Mouse (Mus musculus) CH12.LX (cell line): ENCODE data around the gene Zp3r. TPM values are rescaled to one million over a fixed set of nuclear protein-coding genes. Genes with fewer than 3 reads are reported as not detected.
A peak's percentile ranks its signal among the peaks of the same experiment; 100 is the strongest.

Experiments
- DNase-seq: peaks from one replicate; pipeline ENCODE4 v3.0.0-alpha.2; 2013; ENCODE audit errors: extremely low read depth
- H3K27ac ChIP-seq: 2 replicates; pipeline ENCODE4 v1.5.1; 2012; ENCODE audit warnings: low read depth, mild to moderate bottlenecking, control low read depth, moderate library complexity; ENCODE audit not compliant: insufficient read depth
- H3K27me3 ChIP-seq: replicated peaks from 2 replicates; pipeline ENCODE3; 2012; ENCODE audit warnings: inconsistent platforms
- H3K36me3 ChIP-seq, 2 experiments: replicated peaks in 1 of 2; 2 replicates each; pipeline versions ENCODE3 to v1.6.1; 2012; ENCODE audit warnings: inconsistent platforms in 1 of 2, low read length in 1 of 2, mild to moderate bottlenecking in 1 of 2, mixed read lengths in 1 of 2, moderate library complexity in 1 of 2; ENCODE audit not compliant: control insufficient read depth in 1 of 2, insufficient read depth in 1 of 2
- H3K4me1 ChIP-seq, 2 experiments: 2 replicates each; pipeline ENCODE4 v1.6.1; 2012; ENCODE audit warnings: inconsistent platforms in 1 of 2, moderate library complexity in 1 of 2; ENCODE audit not compliant: insufficient read depth in 2 of 2, control insufficient read depth in 1 of 2
- H3K4me2 ChIP-seq: 2 replicates; pipeline ENCODE4 v1.6.1; 2012; ENCODE audit warnings: low read depth, mild to moderate bottlenecking, control low read depth; ENCODE audit not compliant: poor library complexity, insufficient read depth, severe bottlenecking
- H3K4me3 ChIP-seq, 3 experiments: fragments of 150-350 bp in 1 of 3; sonication (generic) in 1 of 3; replicated peaks in 1 of 3; 2 replicates each; pipeline versions ENCODE3 to v1.5.1; 2011 to 2012; ENCODE audit warnings: low read depth in 2 of 3, low read length in 2 of 3, mild to moderate bottlenecking in 2 of 3, moderate library complexity in 2 of 3, control low read depth in 1 of 3, improper control_type of control experiment in 1 of 3, inconsistent platforms in 1 of 3, mixed read lengths in 1 of 3; ENCODE audit not compliant: poor library complexity in 1 of 3
- H3K79me2 ChIP-seq: replicated peaks from 2 replicates; pipeline ENCODE4 v1.6.1; 2012; ENCODE audit warnings: mild to moderate bottlenecking, moderate library complexity; ENCODE audit not compliant: control insufficient read depth, poor library complexity, insufficient read depth, severe bottlenecking; ENCODE audit errors: extremely low read depth
- H3K9ac ChIP-seq: 2 replicates; pipeline ENCODE4 v1.6.1; 2012; ENCODE audit warnings: low read depth, mild to moderate bottlenecking, control low read depth, moderate library complexity; ENCODE audit not compliant: insufficient read depth
- H3K9me3 ChIP-seq: replicated peaks from 2 replicates; pipeline ENCODE3; 2012; ENCODE audit warnings: low read length, inconsistent platforms, mixed read lengths
- BHLHE40 ChIP-seq: IDR thresholded peaks from 2 replicates; pipeline ENCODE4 v1.6.1; 2011; ENCODE audit warnings: mild to moderate bottlenecking, low read depth, low read length, improper control_type of control experiment
- CTCF ChIP-seq, 2 experiments: IDR thresholded peaks in 1 of 2; conservative IDR thresholded peaks in 1 of 2; 2 replicates each; pipeline ENCODE4 v1.5.1; 2011 to 2012; ENCODE audit warnings: low read depth in 2 of 2, low read length in 2 of 2, improper control_type of control experiment in 1 of 2, inconsistent platforms in 1 of 2, mild to moderate bottlenecking in 1 of 2, moderate library complexity in 1 of 2
- ELF1 ChIP-seq: IDR thresholded peaks from 2 replicates; pipeline ENCODE4 v1.6.1; 2014; ENCODE audit warnings: low read depth, mild to moderate bottlenecking, inconsistent platforms, low read length, improper control_type of control experiment
- ETS1 ChIP-seq: conservative IDR thresholded peaks from 2 replicates; pipeline ENCODE4 v1.6.1; 2012; ENCODE audit warnings: low read depth, mild to moderate bottlenecking, inconsistent platforms, low read length, improper control_type of control experiment, moderate library complexity
- GABPA ChIP-seq: IDR thresholded peaks from 2 replicates; pipeline ENCODE4 v1.6.1; 2012; ENCODE audit warnings: low read depth, low read length, improper control_type of control experiment, inconsistent platforms; ENCODE audit not compliant: insufficient replicate concordance
- HCFC1 ChIP-seq: IDR thresholded peaks from 2 replicates; pipeline ENCODE4 v1.6.1; 2012; ENCODE audit warnings: low read depth, mild to moderate bottlenecking, inconsistent platforms, low read length, improper control_type of control experiment
- IRF4 ChIP-seq: IDR thresholded peaks from 2 replicates; pipeline ENCODE4 v1.6.1; 2014; ENCODE audit warnings: low read depth, mild to moderate bottlenecking, inconsistent platforms, low read length, improper control_type of control experiment
- JUN ChIP-seq: IDR thresholded peaks from 2 replicates; pipeline ENCODE4 v1.6.1; 2011; ENCODE audit warnings: low read depth, mild to moderate bottlenecking, low read length, improper control_type of control experiment, moderate library complexity; ENCODE audit not compliant: insufficient read depth
- JUND ChIP-seq: conservative IDR thresholded peaks from 2 replicates; pipeline ENCODE4 v1.6.1; 2011; ENCODE audit warnings: low read depth, low read length, improper control_type of control experiment
- MAFK ChIP-seq: IDR thresholded peaks from 2 replicates; pipeline ENCODE4 v1.6.1; 2011; ENCODE audit warnings: low read length, improper control_type of control experiment; ENCODE audit not compliant: insufficient replicate concordance
- MAZ ChIP-seq: IDR thresholded peaks from 2 replicates; pipeline ENCODE4 v1.6.1; 2012; ENCODE audit warnings: low read depth, mild to moderate bottlenecking, inconsistent platforms, low read length, improper control_type of control experiment, moderate library complexity
- MEF2A ChIP-seq: IDR thresholded peaks from 2 replicates; pipeline ENCODE4 v1.6.1; 2014; ENCODE audit warnings: low read depth, mild to moderate bottlenecking, inconsistent platforms, low read length, improper control_type of control experiment, borderline replicate concordance
- MXI1 ChIP-seq: IDR thresholded peaks from 2 replicates; pipeline ENCODE4 v1.6.1; 2011; ENCODE audit warnings: mild to moderate bottlenecking, low read depth, low read length, improper control_type of control experiment
- MYC ChIP-seq: IDR thresholded peaks from 2 replicates; pipeline ENCODE4 v1.6.1; 2011; ENCODE audit warnings: low read depth, mild to moderate bottlenecking, improper control_type of control experiment, low read length
- NELFE ChIP-seq: IDR thresholded peaks from 2 replicates; pipeline ENCODE4 v1.6.1; 2011; ENCODE audit warnings: low read depth, low read length, improper control_type of control experiment
- NRF1 ChIP-seq: IDR thresholded peaks from 2 replicates; pipeline ENCODE4 v1.6.1; 2014; ENCODE audit warnings: low read depth, mild to moderate bottlenecking, inconsistent platforms, low read length, improper control_type of control experiment, moderate library complexity
- PAX5 ChIP-seq: IDR thresholded peaks from 2 replicates; pipeline ENCODE4 v1.6.1; 2012; ENCODE audit warnings: low read length, inconsistent platforms, mixed read lengths
- POLR2A ChIP-seq: IDR thresholded peaks from 2 replicates; pipeline ENCODE4 v1.6.1; 2011; ENCODE audit warnings: low read depth, mild to moderate bottlenecking, improper control_type of control experiment, low read length
- POLR2AphosphoS2 ChIP-seq: IDR thresholded peaks from 2 replicates; pipeline ENCODE4 v1.6.1; 2011; ENCODE audit warnings: low read depth, low read length, improper control_type of control experiment
- RAD21 ChIP-seq: IDR thresholded peaks from 2 replicates; pipeline ENCODE4 v1.6.1; 2011; ENCODE audit warnings: low read depth, mild to moderate bottlenecking, low read length, improper control_type of control experiment, moderate library complexity
- SIN3A ChIP-seq: IDR thresholded peaks from 2 replicates; pipeline ENCODE4 v1.6.1; 2012; ENCODE audit warnings: low read length, improper control_type of control experiment, inconsistent platforms
- SMC3 ChIP-seq: IDR thresholded peaks from 2 replicates; pipeline ENCODE4 v1.6.1; 2011; ENCODE audit warnings: low read depth, low read length, improper control_type of control experiment
- UBTF ChIP-seq: IDR thresholded peaks from 2 replicates; pipeline ENCODE4 v1.6.1; 2012; ENCODE audit warnings: low read depth, mild to moderate bottlenecking, inconsistent platforms, low read length, improper control_type of control experiment, moderate library complexity
- USF1 ChIP-seq: IDR thresholded peaks from 2 replicates; pipeline ENCODE4 v1.6.1; 2014; ENCODE audit warnings: low read depth, mild to moderate bottlenecking, inconsistent platforms, low read length, improper control_type of control experiment
- ZC3H11A ChIP-seq: IDR thresholded peaks from 2 replicates; pipeline ENCODE4 v1.6.1; 2012; ENCODE audit warnings: low read depth, mild to moderate bottlenecking, inconsistent platforms, low read length, improper control_type of control experiment
- ZKSCAN1 ChIP-seq: IDR thresholded peaks from 2 replicates; pipeline ENCODE4 v1.6.1; 2012; ENCODE audit warnings: low read depth, inconsistent platforms, low read length, improper control_type of control experiment, borderline replicate concordance
- ZMIZ1 ChIP-seq: IDR thresholded peaks from 2 replicates; pipeline ENCODE4 v1.6.1; 2012; ENCODE audit warnings: low read depth, mild to moderate bottlenecking, inconsistent platforms, low read length, improper control_type of control experiment
- ZNF384 ChIP-seq: IDR thresholded peaks from 2 replicates; pipeline ENCODE4 v1.6.1; 2012; ENCODE audit warnings: low read depth, low read length, improper control_type of control experiment, inconsistent platforms
- dilution Hi-C: fragments of 300-500 bp; cut with MboI; formaldehyde crosslinking; loops from 2 replicates; pipeline ENCODE4 v1.14.3; 2020; ENCODE audit warnings: low sequenced_read_pairs; ENCODE audit not compliant: extremely low pct_unique_long_range_greater_than_20kb, extremely low pct_ligation_motif_present
- in situ Hi-C: fragments of 300-500 bp; cut with MboI; formaldehyde crosslinking; loops from 3 replicates; pipeline ENCODE4 v1.14.3; 2019; ENCODE audit warnings: low sequenced_read_pairs, low pct_ligation_motif_present, low pct_unique_long_range_greater_than_20kb, mixed read lengths
- polyA plus RNA-seq: library from polyadenylated mRNA; unstranded; fragments of >175 nt; gene quantifications from 2 replicates; pipeline ENCODE4 v1.2.1, GENCODE M21; 2012; ENCODE audit warnings: low read depth; ENCODE audit not compliant: insufficient read length
- total RNA-seq, 2 experiments: library from RNA; depleted of rRNA; stranded (reverse); fragments of 300-350 nt in 1 of 2; fragments of >200 nt in 1 of 2; gene quantifications; 2 replicates each; pipeline ENCODE4 v1.2.3; 2012 to 2014

The Zp3r gene
- total and polyA plus RNA-seq, 3 experiments = not detected

- H3K27ac ChIP-seq = no peak overlapping the region
- in situ Hi-C loops (no loop called here), dilution Hi-C loops (no loop called here)
- no peak overlapping the region for H3K4me2 ChIP-seq
- H3K9ac ChIP-seq = no peak overlapping the region
- no peak for DNase-seq
- TF ChIP-seq SMC3 = no peak
- TF ChIP-seq HCFC1 = no peak
- no peak for TF ChIP-seq RAD21
- no peak for TF ChIP-seq POLR2A
- TF ChIP-seq NRF1 = no peak
- no peak for TF ChIP-seq PAX5
- no peak for TF ChIP-seq ZNF384
- TF ChIP-seq ZC3H11A = no peak
- TF ChIP-seq POLR2AphosphoS2 = no peak
- TF ChIP-seq IRF4 = no peak
- no peak for TF ChIP-seq ZMIZ1
- no peak for TF ChIP-seq JUN
- TF ChIP-seq ZKSCAN1 = no peak
- no peak for TF ChIP-seq BHLHE40
- no peak for TF ChIP-seq MEF2A
- no peak for TF ChIP-seq CTCF (conservative IDR thresholded peaks at IDR 0.05 in 1 of 2, IDR thresholded peaks at IDR 0.05 in 1 of 2; ENCODE audit: low read depth in 2 of 2, low read length in 2 of 2)
- no peak for TF ChIP-seq MAZ
- TF ChIP-seq, all 38 proteins: peak for 0
- Histone ChIP-seq H3K79me2 (no peaks in the 10 kb centered on the region), H3K36me3 (no peaks in the 10 kb centered on the region), H3K9me3 (no peaks in the 10 kb centered on the region), H3K4me3 (no peak overlapping the region), H3K4me1 (0 out of 4 replicates have a peak, but pooled peaks cover 0 to 3% of the 10 kb centered on the region in 2 experiments), H3K27me3 (no peaks in the 10 kb centered on the region)
Measured at GRCm38 (mm10) chr1:130640967-130641366, 11.5 kb upstream of the Zp3r start.

DNA sequence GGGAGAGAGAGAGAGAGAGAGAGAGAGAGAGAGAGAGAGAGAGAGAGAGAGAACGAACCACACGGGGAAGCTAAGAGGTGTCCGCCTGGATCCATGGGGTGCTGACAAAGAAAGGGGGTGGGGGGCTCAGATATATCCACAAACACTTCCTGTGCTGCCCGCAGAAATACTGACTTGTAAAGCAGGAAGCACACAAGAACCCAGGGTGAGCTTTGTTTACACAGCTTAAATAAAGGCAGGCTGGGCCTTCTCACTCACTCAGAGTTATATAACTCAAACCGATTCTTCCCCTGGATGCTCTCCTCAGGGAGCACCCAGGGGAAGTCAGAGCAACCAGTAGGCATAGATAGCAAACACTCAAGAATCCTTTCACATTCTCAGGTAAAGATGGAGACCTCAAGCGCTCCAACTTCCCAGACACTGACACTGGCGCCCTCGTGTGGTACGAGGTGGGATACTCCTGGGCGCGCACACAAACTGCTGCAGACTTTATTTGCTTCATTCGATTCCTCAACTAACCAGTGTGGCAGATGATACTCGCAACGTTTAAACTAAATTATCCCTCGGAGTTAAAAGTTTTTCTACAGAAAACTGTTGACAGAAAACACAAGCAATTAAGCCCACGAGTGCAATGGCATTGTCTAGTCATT is 4.5 kb upstream of the Zp3r start:
- dilution Hi-C loops = no loop called here
- in situ Hi-C loops = loop anchor here (10.0 kb wide), 1 partner anchor 59 kb away; no protein-coding TSS in a partner anchor
- Histone ChIP-seq H3K4me2 (peak overlapping the region; percentile 59; the same call in 1 of the 2 replicates), H3K79me2 (no peaks in the 10 kb centered on the region), H3K9me3 (no peaks in the 10 kb centered on the region), H3K27ac (no peak overlapping the region), H3K27me3 (no peaks in the 10 kb centered on the region), H3K36me3 (no peaks in the 10 kb centered on the region), H3K9ac (no peak overlapping the region), H3K4me3 (no peak overlapping the region), H3K4me1 (peaks cover 0 to 14% of the 10 kb centered on the region in 2 experiments; a peak in 1 of 4 replicates)
- TF ChIP-seq JUND (no peak), CTCF (conservative IDR thresholded peaks at IDR 0.05 in 1 of 2, IDR thresholded peaks at IDR 0.05 in 1 of 2; ENCODE audit: low read depth in 2 of 2, low read length in 2 of 2) (peak; percentile 68 to 92; a peak in 3 of 4 replicates), GABPA (no peak), ZC3H11A (peak; percentile 43; the same call in 1 of the 2 replicates), MAFK (no peak), SMC3 (peak; percentile 93), MAZ (no peak), NELFE (no peak), ELF1 (no peak), PAX5 (no peak), UBTF (no peak), POLR2A (no peak), MEF2A (no peak), BHLHE40 (no peak), MXI1 (no peak), RAD21 (peak; percentile 83), SIN3A (no peak), MYC (no peak), ETS1 (no peak), IRF4 (0 out of 2 replicates have a peak, but pooled peaks have one; percentile 20), USF1 (no peak)
- DNase-seq = peak; percentile 75
